ENCODE assay signal across 18 mouse cellular contexts in the genomic region with DNA sequence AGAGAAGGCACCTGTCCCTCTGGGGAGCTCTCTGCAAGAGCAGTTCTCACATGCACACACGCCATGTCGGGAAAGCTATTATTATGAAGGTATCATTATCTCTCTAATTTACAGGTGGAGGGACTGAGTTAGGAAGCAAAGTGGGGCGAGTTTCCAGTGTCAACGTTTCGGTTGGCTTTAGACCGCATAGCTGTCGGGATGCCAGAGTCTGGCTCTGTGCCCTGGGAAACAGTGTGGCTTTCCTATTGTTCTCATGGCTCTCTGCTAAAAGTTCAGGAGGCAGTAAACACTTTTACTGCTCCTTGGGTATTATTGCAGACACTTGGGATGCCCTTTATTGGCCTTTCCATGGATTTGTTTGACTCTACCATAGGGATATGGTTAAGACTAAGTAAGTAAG.
A peak's percentile ranks its signal among the peaks of the same experiment; 100 is the strongest.
DNase-seq lines count a peak whose midpoint lies in the region; ATAC-seq and TF ChIP-seq lines count a peak whose summit lies in the region.
"Had no signal": no experiment of that assay in that cellular context is flagged by ENCODE, and none has a peak within 500 bp of the region (broad histone marks: within the 10 kb centered on the region; RNA-seq: fewer than 3 reads in every experiment).

No protein-coding gene starts in this region.

- no peak for ATAC-seq in embryonic facial prominence, embryonic 14.5 days (ENCODE audit: low read depth)
- ATAC-seq in heart, embryonic 15.5 days (replicated peaks; ENCODE audit: insufficient number of reproducible peaks, insufficient read depth, low FRiP score, low read depth): no peak
- no peak for ATAC-seq in forebrain, embryonic 13.5 days
- ATAC-seq: forebrain, postnatal 0 days; midbrain, embryonic 16.5 days had no signal

- no peak overlapping the region for H3K9ac ChIP-seq in embryonic facial prominence, embryonic 14.5 days (ENCODE audit: low read depth, low read length)
- no peak overlapping the region for H3K9ac ChIP-seq in heart, embryonic 15.5 days
- no peak overlapping the region for H3K9ac ChIP-seq in forebrain, embryonic 13.5 days
- H3K9ac ChIP-seq: forebrain, postnatal 0 days; hindbrain, embryonic 12.5 days; limb, embryonic 12.5 days; liver, embryonic 15.5 days; neural tube, embryonic 12.5 days had no signal

- H3K27ac ChIP-seq in embryonic facial prominence, embryonic 14.5 days (replicated peaks; ENCODE audit: low read depth, low read length): no peak overlapping the region
- H3K27ac ChIP-seq in embryonic facial prominence, embryonic 10.5 days (replicated peaks): no peak overlapping the region
- H3K27ac ChIP-seq in layer of hippocampus, adult 2 months: peak overlapping the region; percentile 58
- H3K27ac ChIP-seq in heart, embryonic 15.5 days: 0 out of 2 replicates have a peak overlapping the region, but pooled peaks have one; percentile 2
- H3K27ac ChIP-seq in forebrain, embryonic 13.5 days: no peak overlapping the region
- H3K27ac ChIP-seq: hindbrain, embryonic 12.5 days; kidney, postnatal 0 days; limb, embryonic 12.5 days; liver, embryonic 15.5 days; neural tube, embryonic 12.5 days; stomach, postnatal 0 days had no signal

- TF ChIP-seq CTCF in layer of hippocampus, adult 2 months (conservative IDR thresholded peaks at IDR 0.05): no peak

- no peak overlapping the region for H3K4me3 ChIP-seq in embryonic facial prominence, embryonic 14.5 days (ENCODE audit: low read depth, low read length)
- H3K4me3 ChIP-seq in embryonic facial prominence, embryonic 10.5 days: no peak overlapping the region
- no peak overlapping the region for H3K4me3 ChIP-seq in layer of hippocampus, adult 2 months
- no peak overlapping the region for H3K4me3 ChIP-seq in heart, embryonic 15.5 days
- no peak overlapping the region for H3K4me3 ChIP-seq in forebrain, embryonic 13.5 days
- H3K4me3 ChIP-seq: hindbrain, embryonic 12.5 days; limb, embryonic 12.5 days; liver, embryonic 15.5 days; neural tube, embryonic 12.5 days had no signal

- no peaks in the 10 kb centered on the region for H3K9me3 ChIP-seq in embryonic facial prominence, embryonic 14.5 days (ENCODE audit: control insufficient read depth, low read length)
- no peaks in the 10 kb centered on the region for H3K9me3 ChIP-seq in embryonic facial prominence, embryonic 10.5 days
- no peaks in the 10 kb centered on the region for H3K9me3 ChIP-seq in heart, embryonic 15.5 days (replicated peaks)
- no peaks in the 10 kb centered on the region for H3K9me3 ChIP-seq in forebrain, embryonic 13.5 days (replicated peaks)
- H3K9me3 ChIP-seq: hindbrain, embryonic 12.5 days; limb, embryonic 12.5 days; liver, embryonic 15.5 days; neural tube, embryonic 12.5 days had no signal

- H3K27me3 ChIP-seq in embryonic facial prominence, embryonic 14.5 days (replicated peaks; ENCODE audit: control insufficient read depth, insufficient read depth, low read length): no peaks in the 10 kb centered on the region
- no peaks in the 10 kb centered on the region for H3K27me3 ChIP-seq in embryonic facial prominence, embryonic 10.5 days (replicated peaks; ENCODE audit: low read depth, poor library complexity, severe bottlenecking)
- H3K27me3 ChIP-seq in heart, embryonic 15.5 days: no peaks in the 10 kb centered on the region
- H3K27me3 ChIP-seq in forebrain, embryonic 13.5 days: no peaks in the 10 kb centered on the region
- H3K27me3 ChIP-seq: hindbrain, embryonic 12.5 days; limb, embryonic 12.5 days; liver, embryonic 15.5 days; neural tube, embryonic 12.5 days had no signal

- H3K36me3 ChIP-seq in embryonic facial prominence, embryonic 14.5 days (ENCODE audit: control insufficient read depth, insufficient read depth, low read length): peaks cover 58% of the 10 kb centered on the region
- H3K36me3 ChIP-seq in embryonic facial prominence, embryonic 10.5 days (replicated peaks): peaks cover 75% of the 10 kb centered on the region
- H3K36me3 ChIP-seq in heart, embryonic 15.5 days: peaks cover 7% of the 10 kb centered on the region; the same call in 1 of the 2 replicates
- H3K36me3 ChIP-seq in forebrain, embryonic 13.5 days (ENCODE audit: poor library complexity, severe bottlenecking): peaks cover 80% of the 10 kb centered on the region
- H3K36me3 ChIP-seq: liver, embryonic 15.5 days had no signal

- H3K4me1 ChIP-seq in embryonic facial prominence, embryonic 14.5 days (ENCODE audit: control insufficient read depth, insufficient read depth, low read length): no peaks in the 10 kb centered on the region
- H3K4me1 ChIP-seq in embryonic facial prominence, embryonic 10.5 days: peaks cover under 1% of the 10 kb centered on the region; the same call in 1 of the 2 replicates
- H3K4me1 ChIP-seq in heart, embryonic 15.5 days (replicated peaks): no peaks in the 10 kb centered on the region
- H3K4me1 ChIP-seq in forebrain, embryonic 13.5 days: no peaks in the 10 kb centered on the region
- H3K4me1 ChIP-seq: hindbrain, embryonic 12.5 days; limb, embryonic 12.5 days; neural tube, embryonic 12.5 days had no signal

- 67% methylated on average over 7 of the region's 7 CpGs for WGBS in embryonic facial prominence, embryonic 14.5 days
- WGBS in embryonic facial prominence, embryonic 10.5 days: 92% methylated on average over 7 of the region's 7 CpGs
- WGBS in heart, embryonic 15.5 days: 57% methylated on average over 7 of the region's 7 CpGs
- whole genome bisulfite sequencing in forebrain, embryonic 13.5 days: 70% methylated on average over 7 of the region's 7 CpGs

- no peak overlapping the region for H3K4me2 ChIP-seq in embryonic facial prominence, embryonic 14.5 days (ENCODE audit: low read depth, low read length)
- no peak overlapping the region for H3K4me2 ChIP-seq in heart, embryonic 15.5 days
- H3K4me2 ChIP-seq in forebrain, embryonic 13.5 days: no peak overlapping the region
- H3K4me2 ChIP-seq: hindbrain, embryonic 12.5 days; limb, embryonic 12.5 days; liver, embryonic 15.5 days; neural tube, embryonic 12.5 days had no signal

- DNase-seq in embryonic facial prominence, embryonic 14.5 days (ENCODE audit: low spot score): peak; percentile 20
- DNase-seq in embryonic facial prominence, embryonic 10.5 days (ENCODE audit: low spot score): no peak
- no peak for DNase-seq in layer of hippocampus, adult 2 months (ENCODE audit: low spot score in 2 of 2)
- no peak for DNase-seq in layer of hippocampus, adult 11-12 months (ENCODE audit: low spot score)
- peak; percentile 21 for DNase-seq in kidney, postnatal 14 days
- DNase-seq: adrenal gland, adult 8-10 months; forebrain, postnatal 0 days; gastrocnemius, postnatal 14 days; thymus, postnatal 25 days had no signal

Comparison
In these comparisons a context has a peak if more than half of its experiments do, and no peak if none do; other contexts are left out.
1. DNase-seq: peak in embryonic facial prominence, embryonic 14.5 days (single experiment) and kidney, postnatal 14 days (single experiment); none in embryonic facial prominence, embryonic 10.5 days (single experiment), layer of hippocampus, adult 2 months (0 of 2) and layer of hippocampus, adult 11-12 months (single experiment).
2. H3K27ac ChIP-seq: peak in layer of hippocampus, adult 2 months (single experiment) and heart, embryonic 15.5 days (single experiment); none in embryonic facial prominence, embryonic 14.5 days (single experiment), embryonic facial prominence, embryonic 10.5 days (single experiment) and forebrain, embryonic 13.5 days (single experiment).